Mouse (Mus musculus): ENCODE measurements around the gene Heatr6.

Gene Heatr6

GRCm38 (mm10) chr11:83754227-83754626 lies 731 bp downstream of the Heatr6 start:
- DNase-seq: no peak

GRCm38 (mm10) chr11:83767306-83767705 lies 13.8 kb downstream of the Heatr6 start:
- no peak for DNase-seq

GRCm38 (mm10) chr11:83768976-83769375 lies 15.5 kb downstream of the Heatr6 start:
- DNase-seq: no peak

DNA sequence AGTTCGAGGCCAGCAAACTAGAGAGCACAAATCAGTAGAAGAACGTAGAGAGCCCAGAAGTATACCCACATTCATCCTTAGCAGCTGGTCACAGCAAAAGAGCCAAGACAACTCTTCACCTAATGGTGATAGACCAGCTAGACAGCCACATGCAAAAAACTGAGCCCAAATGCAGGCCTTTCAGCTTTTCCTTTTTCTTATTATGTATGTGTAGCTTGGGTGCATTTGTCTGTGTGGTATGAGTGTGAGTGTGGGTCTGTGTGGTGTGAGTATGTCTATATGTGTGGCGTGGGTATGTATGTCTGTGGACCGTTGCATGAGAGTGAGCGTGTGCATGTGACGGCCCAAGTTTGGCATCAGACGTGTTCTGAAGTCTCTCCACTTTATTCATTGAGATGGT lies 17.5 kb downstream of the Heatr6 start:
- no peak for DNase-seq

DNA sequence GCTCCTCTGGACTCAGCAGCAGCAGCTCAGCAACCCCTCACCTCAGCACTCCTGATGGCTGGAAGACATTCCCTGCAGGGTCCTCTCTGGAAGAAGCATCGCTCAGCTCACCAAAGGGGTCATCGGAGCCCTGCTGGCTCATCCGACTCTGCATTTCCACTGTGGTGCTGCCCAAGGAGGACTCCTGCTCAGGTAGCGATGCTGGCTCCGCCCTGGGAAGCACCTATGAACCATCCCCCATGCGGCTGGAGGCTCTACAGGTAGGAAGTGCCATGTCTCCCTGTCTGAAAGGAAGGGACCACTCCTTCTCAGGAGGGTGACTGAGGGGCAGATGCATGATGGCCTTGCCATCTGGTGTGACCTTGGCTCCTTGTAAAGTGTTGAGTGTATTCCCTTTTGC lies 18.8 kb downstream of the Heatr6 start:
- no peak for DNase-seq

GRCm38 (mm10) chr11:83773691-83774090 lies 20.2 kb downstream of the Heatr6 start:
- DNase-seq: no peak

- DNase-seq: no peak
Measured at GRCm38 (mm10) chr11:83774324-83774723, 20.8 kb downstream of the Heatr6 start.

GRCm38 (mm10) chr11:83776798-83777197 lies 23.3 kb downstream of the Heatr6 start:
- no peak for DNase-seq

DNA sequence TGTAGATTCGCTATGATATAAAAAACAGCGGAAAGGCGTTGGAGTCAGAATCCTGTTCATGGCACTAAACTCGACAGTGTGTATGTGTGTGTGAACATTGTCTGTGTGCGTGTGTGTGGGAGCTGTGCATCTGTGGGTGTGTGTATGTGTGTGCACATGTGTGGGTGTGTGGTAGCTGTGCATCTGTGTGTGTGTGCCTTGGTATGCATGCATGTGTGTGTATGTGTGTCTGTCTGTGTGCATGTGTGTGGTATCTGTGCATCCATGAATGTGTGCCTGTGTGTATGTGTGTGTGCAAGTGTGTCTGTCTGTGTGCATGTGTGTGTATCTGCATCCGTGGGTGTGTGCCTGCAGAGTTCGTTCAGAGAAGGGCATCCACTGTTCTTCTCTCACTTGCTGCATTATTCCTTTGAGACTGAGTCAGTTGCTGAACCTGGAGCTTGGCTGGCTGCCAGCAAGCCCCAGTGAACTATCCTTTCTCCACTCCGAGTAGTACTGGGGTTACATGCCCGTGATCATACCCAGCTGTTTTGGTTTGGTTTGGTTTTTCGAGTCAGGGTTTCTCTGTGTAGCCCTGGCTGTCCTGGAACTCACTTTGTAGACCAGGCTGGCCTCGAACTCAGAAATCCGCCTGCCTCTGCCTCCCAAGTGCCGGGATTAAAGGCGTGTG lies 30.6 kb downstream of the Heatr6 start:
- DNase-seq: no peak

DNA sequence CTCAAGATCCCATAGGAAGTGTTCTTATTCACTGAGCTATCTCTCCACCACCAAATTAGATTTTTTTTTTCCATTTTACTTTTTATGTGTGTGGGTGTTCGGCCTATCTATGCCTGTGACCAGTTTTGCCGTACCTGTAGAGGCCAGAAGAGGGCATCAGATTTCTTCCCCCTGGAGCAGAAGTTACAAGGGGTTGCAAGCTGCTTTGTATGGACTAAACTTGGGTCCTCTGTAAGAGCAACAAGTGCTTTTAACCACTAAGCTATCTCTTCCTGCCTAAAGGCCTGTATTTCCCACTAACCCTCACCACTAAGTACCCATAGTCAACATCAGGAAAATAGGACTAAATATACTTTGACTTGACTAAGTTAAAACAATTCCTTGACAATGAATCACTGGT lies 31.2 kb downstream of the Heatr6 start:
- peak; percentile 55 for DNase-seq

GRCm38 (mm10) chr11:83785366-83785765 lies 31.9 kb downstream of the Heatr6 start:
- DNase-seq: peak; percentile 76

DNA sequence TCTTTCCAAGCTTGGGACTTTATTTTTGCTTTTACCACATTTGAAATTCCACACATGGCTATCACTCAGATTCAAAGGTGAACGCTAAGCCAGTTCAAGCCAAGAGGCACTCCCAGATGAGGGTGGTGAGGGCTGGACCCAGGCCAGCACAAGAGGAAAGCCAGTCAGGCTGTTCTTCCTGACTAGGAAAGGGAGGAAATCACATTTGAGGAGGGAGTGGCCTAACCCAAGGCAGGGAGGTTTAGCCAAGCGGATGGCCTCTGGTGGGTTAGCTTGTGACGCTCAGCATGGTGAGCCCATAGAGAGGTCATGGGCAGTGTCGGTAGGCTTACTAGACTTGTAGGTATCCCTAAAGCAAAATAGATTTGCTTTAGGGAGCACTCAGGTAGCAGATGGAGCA lies 33.3 kb downstream of the Heatr6 start:
- DNase-seq: peak; percentile 64

DNA sequence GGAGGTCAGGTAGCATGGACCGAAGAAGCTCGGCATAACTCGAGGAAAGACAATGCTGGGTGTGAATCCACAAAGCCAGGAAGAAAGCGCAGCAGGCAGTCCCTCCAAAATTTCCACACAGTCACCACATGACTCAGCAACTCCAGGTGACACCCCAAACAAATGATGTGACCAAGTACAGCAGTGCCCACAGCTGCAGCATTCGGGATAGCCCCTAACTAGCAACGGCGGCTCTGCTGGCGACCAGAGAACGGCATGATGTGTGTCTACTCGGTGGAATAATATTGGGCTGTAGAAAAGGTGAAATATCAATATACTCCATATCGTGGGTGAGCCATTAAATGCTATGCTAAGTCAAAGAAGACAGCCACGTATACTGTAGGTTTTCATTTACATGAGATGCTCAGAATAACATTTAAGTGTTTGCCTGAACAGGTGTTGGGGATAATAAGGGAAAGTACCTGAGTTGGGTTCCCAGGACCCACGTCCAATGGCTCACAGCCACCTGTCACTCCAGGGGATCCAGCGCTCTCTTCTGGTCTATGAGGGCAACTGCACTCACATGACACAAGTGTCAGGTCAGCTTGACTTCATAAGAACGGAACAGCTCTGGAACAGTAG lies 34.0 kb downstream of the Heatr6 start:
- DNase-seq: no peak

DNA sequence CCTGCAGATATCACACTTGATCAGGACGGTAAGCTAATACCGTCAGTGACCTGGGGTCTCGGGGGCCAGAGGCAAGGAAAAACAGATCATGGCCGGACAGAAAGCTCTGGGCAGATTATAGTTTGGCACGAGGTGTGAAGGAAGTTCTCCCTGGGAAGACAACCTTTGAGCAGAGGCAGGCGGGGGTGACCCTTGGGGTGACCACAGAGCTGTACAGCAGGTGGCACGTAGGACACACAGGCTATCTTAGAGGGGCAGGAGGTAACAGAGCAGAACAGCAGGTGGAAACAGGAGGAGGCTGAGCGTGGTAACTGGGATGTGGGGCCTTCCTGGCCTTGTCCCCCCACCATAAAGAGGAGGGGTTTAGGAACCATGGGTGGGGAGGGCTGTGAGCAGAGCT lies 34.8 kb downstream of the Heatr6 start:
- no peak for DNase-seq

DNA sequence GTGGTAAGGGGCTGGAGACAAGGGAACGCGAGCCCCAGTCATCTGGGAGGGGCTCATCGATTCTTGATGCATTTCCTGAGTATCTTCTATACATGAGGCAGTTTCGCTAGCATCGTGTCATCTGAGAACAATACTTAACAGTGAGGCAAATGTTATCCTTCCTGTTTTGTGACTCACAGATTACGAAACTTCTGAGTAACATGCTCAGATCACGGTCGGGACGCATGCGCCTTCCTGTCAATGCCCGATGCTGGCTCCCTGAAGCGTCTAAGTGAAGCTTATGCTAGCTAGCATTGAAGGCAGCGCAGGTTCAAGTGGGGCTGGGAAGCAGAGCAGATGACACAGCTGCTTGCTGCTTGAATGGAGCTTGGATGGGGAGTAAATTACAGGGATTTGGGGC lies 35.8 kb downstream of the Heatr6 start:
- peak; percentile 63 for DNase-seq

GRCm38 (mm10) chr11:83791133-83791532 lies 37.6 kb downstream of the Heatr6 start:
- DNase-seq: no peak

- peak; percentile 13 for DNase-seq
Measured at GRCm38 (mm10) chr11:83792316-83792914, 38.9 kb downstream of the Heatr6 start.

GRCm38 (mm10) chr11:83793264-83793663 lies 39.8 kb downstream of the Heatr6 start:
- no peak for DNase-seq

GRCm38 (mm10) chr11:83796112-83796511 lies 42.6 kb downstream of the Heatr6 start:
- no peak for DNase-seq

- no peak for DNase-seq
Measured at GRCm38 (mm10) chr11:83796980-83797608, 43.6 kb downstream of the Heatr6 start.

GRCm38 (mm10) chr11:83799871-83800430 lies 46.5 kb downstream of the Heatr6 start:
- no peak for DNase-seq

GRCm38 (mm10) chr11:83802166-83802565 lies 48.7 kb downstream of the Heatr6 start:
- peak; percentile 46 for DNase-seq

DNA sequence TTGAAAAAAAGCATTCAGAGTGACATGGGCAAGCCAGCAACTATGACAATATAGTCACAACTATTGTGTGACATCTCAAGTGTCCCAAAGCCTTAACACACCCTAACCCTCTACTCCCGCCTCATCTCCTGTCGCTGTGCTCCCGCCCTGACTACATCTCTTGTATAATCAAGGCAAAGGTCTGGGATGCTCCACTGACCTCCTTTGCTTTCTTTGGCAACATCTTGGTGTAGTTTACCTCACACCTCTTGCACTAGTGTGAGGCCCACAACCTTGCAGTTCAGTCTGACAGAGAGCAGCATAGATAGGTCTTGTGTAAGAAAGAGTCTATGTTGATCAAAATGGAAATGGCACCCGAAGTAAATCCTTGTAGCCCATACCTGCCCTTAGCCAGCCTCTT lies 49.1 kb downstream of the Heatr6 start:
- DNase-seq: no peak

DNA sequence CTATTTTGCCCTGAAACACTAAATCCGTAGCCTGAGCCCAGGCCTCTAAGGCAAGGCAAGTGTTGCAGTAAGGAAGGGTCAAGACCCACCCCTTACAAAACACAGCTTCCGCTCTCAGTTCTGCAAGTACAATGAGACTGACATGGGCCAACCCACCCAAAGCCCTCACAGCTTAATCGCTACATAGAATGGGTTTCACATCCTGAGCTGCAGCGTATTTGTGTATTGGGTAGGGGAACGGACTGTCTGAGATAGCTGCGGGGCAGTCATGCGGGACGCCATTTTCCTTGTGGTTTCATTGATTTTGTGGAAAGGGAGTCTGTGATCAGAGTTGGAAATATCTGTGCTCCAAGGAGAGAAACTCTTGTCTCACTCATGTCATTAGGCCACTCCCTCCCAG lies 56.9 kb downstream of the Heatr6 start:
- DNase-seq: no peak

Data from lung, postnatal 10 days (tissue).